Mouse (Mus musculus): ENCODE measurements at regions not wholly inside any gene's neighbourhood (a gene's known extent, or its start where the extent isn't known, plus 50 kb on each side); places are given as distances from the start of the nearest gene placed in this dataset.

- DNase-seq (ENCODE audit: extremely low spot score in 1 of 2, low spot score in 1 of 2), result no peak
Measured at GRCm38 (mm10) chr10:118501571-118501970, 60.7 kb downstream of the Ifng start.

- DNase-seq (ENCODE audit: extremely low spot score in 1 of 2, low spot score in 1 of 2), result no peak
Measured at GRCm38 (mm10) chr10:118504811-118505210, 64.0 kb downstream of the Ifng start.

- DNase-seq (ENCODE audit: extremely low spot score in 1 of 2, low spot score in 1 of 2), result no peak
Measured at GRCm38 (mm10) chr10:118506154-118506553, 65.3 kb downstream of the Ifng start.

GRCm38 (mm10) chr10:118507630-118508029 is 66.8 kb downstream of the Ifng start:
- peak in 1 of 2 experiments; percentile 13 for DNase-seq (ENCODE audit: extremely low spot score in 1 of 2, low spot score in 1 of 2)

GRCm38 (mm10) chr10:118516839-118517238 is 76.0 kb downstream of the Ifng start:
- no peak for DNase-seq (ENCODE audit: extremely low spot score in 1 of 2, low spot score in 1 of 2)

GRCm38 (mm10) chr10:118517995-118518394 is 77.1 kb downstream of the Ifng start:
- no peak for DNase-seq (ENCODE audit: extremely low spot score in 1 of 2, low spot score in 1 of 2)

GRCm38 (mm10) chr10:118545966-118546365 is 105.1 kb downstream of the Ifng start:
- DNase-seq (ENCODE audit: extremely low spot score in 1 of 2, low spot score in 1 of 2), result no peak

- DNase-seq (ENCODE audit: extremely low spot score in 1 of 2, low spot score in 1 of 2), result no peak
Measured at GRCm38 (mm10) chr10:118550201-118550600, 109.4 kb downstream of the Ifng start.

- DNase-seq (ENCODE audit: extremely low spot score in 1 of 2, low spot score in 1 of 2), result no peak
Measured at GRCm38 (mm10) chr10:118558848-118559247, 118.0 kb downstream of the Ifng start.

- no peak for DNase-seq (ENCODE audit: extremely low spot score in 1 of 2, low spot score in 1 of 2)
Measured at GRCm38 (mm10) chr10:118564041-118564440, 123.2 kb downstream of the Ifng start.

GRCm38 (mm10) chr10:118564528-118565268 is 123.9 kb downstream of the Ifng start:
- peak; percentile 26 to 27 for DNase-seq (ENCODE audit: extremely low spot score in 1 of 2, low spot score in 1 of 2)

- DNase-seq (ENCODE audit: extremely low spot score in 1 of 2, low spot score in 1 of 2), result no peak
Measured at GRCm38 (mm10) chr10:118568617-118569016, 127.8 kb downstream of the Ifng start.

- DNase-seq (ENCODE audit: extremely low spot score in 1 of 2, low spot score in 1 of 2), result no peak
Measured at GRCm38 (mm10) chr10:118569424-118569823, 128.6 kb downstream of the Ifng start.

- no peak for DNase-seq (ENCODE audit: extremely low spot score in 1 of 2, low spot score in 1 of 2)
Measured at GRCm38 (mm10) chr10:118573247-118573646, 132.4 kb downstream of the Ifng start.

- no peak for DNase-seq (ENCODE audit: extremely low spot score in 1 of 2, low spot score in 1 of 2)
Measured at GRCm38 (mm10) chr10:118575570-118575969, 134.7 kb downstream of the Ifng start.

GRCm38 (mm10) chr10:118581376-118581775 is 140.5 kb downstream of the Ifng start:
- DNase-seq (ENCODE audit: extremely low spot score in 1 of 2, low spot score in 1 of 2), result no peak

GRCm38 (mm10) chr10:118585821-118586220 is 145.0 kb downstream of the Ifng start:
- no peak for DNase-seq (ENCODE audit: extremely low spot score in 1 of 2, low spot score in 1 of 2)

GRCm38 (mm10) chr10:118588198-118588597 is 147.4 kb downstream of the Ifng start:
- no peak for DNase-seq (ENCODE audit: extremely low spot score in 1 of 2, low spot score in 1 of 2)

GRCm38 (mm10) chr10:118592648-118593368 is 152.0 kb downstream of the Ifng start:
- DNase-seq (ENCODE audit: extremely low spot score in 1 of 2, low spot score in 1 of 2), result peak; percentile 76 to 99

- no peak for DNase-seq (ENCODE audit: extremely low spot score in 1 of 2, low spot score in 1 of 2)
Measured at GRCm38 (mm10) chr10:118596206-118596605, 155.4 kb downstream of the Ifng start.

GRCm38 (mm10) chr10:118598497-118598896 is 157.7 kb downstream of the Ifng start:
- no peak for DNase-seq (ENCODE audit: extremely low spot score in 1 of 2, low spot score in 1 of 2)

GRCm38 (mm10) chr10:118599197-118599596 is 158.4 kb downstream of the Ifng start:
- no peak for DNase-seq (ENCODE audit: extremely low spot score in 1 of 2, low spot score in 1 of 2)

Measured in layer of hippocampus, postnatal 25 days (tissue).